Mouse (Mus musculus): Measurements from ENCODE around the gene Anxa8.

Gene Anxa8

GRCm38 (mm10) chr14:34119046-34119723 is 33.4 kb downstream of the Anxa8 start:
- no peak for DNase-seq (ENCODE audit: low spot score)

- DNase-seq (ENCODE audit: low spot score), result no peak
Observed at GRCm38 (mm10) chr14:34120016-34120910, 34.5 kb downstream of the Anxa8 start.

- no peak for DNase-seq (ENCODE audit: low spot score)
Observed at GRCm38 (mm10) chr14:34120923-34121351, 35.2 kb downstream of the Anxa8 start.

GRCm38 (mm10) chr14:34121691-34122090 is 35.9 kb downstream of the Anxa8 start:
- no peak for DNase-seq (ENCODE audit: low spot score)

GRCm38 (mm10) chr14:34131216-34131615 is 45.4 kb downstream of the Anxa8 start:
- DNase-seq (ENCODE audit: low spot score), result no peak

- no peak for DNase-seq (ENCODE audit: low spot score)
Observed at GRCm38 (mm10) chr14:34135391-34135790, 49.6 kb downstream of the Anxa8 start.

- no peak for DNase-seq (ENCODE audit: low spot score)
Observed at GRCm38 (mm10) chr14:34139671-34140664, 54.2 kb downstream of the Anxa8 start.

GRCm38 (mm10) chr14:34142316-34142715 is 56.5 kb downstream of the Anxa8 start:
- no peak for DNase-seq (ENCODE audit: low spot score)

- no peak for DNase-seq (ENCODE audit: low spot score)
Observed at GRCm38 (mm10) chr14:34142915-34143314, 57.1 kb downstream of the Anxa8 start.
